Mouse (Mus musculus): ENCODE measurements around the gene Pgghg.
"Not testable (repeated sequence)": the region's sequence is repeated elsewhere in the genome, so short reads cannot be mapped to it uniquely, and the experiment has no call there.

The Pgghg gene

GRCm38 (mm10) chr7:140956556-140956869 is 15.3 kb downstream of the Pgghg start:
- no peak for DNase-seq

- DNase-seq = peak; percentile 74
Measured at GRCm38 (mm10) chr7:140959181-140959901, 18.1 kb downstream of the Pgghg start.

GRCm38 (mm10) chr7:140960026-140960425 is 18.8 kb downstream of the Pgghg start:
- DNase-seq = no peak

DNA sequence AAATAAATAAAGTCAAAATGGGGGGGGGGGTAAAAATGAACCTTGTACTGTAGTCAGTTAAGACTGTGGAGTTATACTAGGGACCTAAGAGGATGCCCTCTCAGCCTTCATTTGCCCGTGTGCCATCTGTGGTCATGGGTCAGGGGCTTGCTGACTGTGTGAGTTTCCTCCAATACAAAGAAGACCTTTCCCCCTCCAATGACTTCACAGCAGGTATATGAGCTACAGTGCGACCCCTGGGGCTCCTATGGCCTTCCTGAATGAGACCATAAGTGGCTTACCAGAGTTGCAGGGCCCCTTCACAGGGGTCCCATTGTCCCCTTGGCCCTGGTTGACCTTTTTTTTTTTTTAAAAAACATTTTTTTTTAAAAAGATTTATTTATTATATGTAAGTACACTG is 20.2 kb downstream of the Pgghg start:
- DNase-seq = no peak

DNA sequence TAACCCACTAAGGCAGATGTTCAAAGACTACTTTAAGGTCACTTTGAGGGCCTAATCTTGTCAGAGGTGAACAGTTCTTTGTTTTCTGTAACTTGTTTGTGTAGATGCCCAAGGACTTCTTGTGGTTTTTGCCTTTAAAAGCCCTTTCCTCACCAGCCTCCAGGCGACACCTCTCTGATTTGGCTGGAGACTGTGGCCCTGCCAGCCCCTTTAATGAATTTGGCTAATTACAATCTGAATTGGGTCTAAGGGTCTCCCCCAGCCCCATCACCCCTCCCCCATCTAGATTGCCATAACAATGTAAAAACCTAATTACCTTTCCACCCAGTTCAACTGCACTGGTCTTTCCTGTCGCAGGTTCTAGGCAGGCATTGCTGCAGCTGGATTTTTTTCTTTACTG is 21.5 kb downstream of the Pgghg start:
- no peak for DNase-seq

DNA sequence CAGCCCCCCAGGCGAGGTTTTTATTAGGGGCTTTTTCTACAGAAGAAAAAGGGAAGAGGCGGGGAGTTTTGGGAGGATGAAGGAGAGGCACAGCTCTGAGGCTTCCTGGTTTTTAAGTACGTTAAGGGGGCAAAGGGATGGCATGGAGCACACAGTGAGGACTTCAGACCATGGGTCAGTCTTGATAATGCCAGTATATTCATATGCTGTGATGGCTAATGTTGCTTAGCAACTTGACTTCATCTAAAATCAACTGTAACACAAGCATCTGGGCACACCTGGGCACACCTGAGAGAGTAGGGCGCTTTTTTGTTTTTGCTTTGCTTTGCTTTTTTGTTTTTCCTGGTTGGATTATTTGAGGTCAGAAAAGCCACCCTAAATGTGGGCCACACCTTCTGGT is 25.7 kb downstream of the Pgghg start, which contains the start of gene Ifitm1:
Ifitm1 (plus strand) TSS at position 301 of the 400 bp plus-strand sequence.
- no peak for DNase-seq

DNA sequence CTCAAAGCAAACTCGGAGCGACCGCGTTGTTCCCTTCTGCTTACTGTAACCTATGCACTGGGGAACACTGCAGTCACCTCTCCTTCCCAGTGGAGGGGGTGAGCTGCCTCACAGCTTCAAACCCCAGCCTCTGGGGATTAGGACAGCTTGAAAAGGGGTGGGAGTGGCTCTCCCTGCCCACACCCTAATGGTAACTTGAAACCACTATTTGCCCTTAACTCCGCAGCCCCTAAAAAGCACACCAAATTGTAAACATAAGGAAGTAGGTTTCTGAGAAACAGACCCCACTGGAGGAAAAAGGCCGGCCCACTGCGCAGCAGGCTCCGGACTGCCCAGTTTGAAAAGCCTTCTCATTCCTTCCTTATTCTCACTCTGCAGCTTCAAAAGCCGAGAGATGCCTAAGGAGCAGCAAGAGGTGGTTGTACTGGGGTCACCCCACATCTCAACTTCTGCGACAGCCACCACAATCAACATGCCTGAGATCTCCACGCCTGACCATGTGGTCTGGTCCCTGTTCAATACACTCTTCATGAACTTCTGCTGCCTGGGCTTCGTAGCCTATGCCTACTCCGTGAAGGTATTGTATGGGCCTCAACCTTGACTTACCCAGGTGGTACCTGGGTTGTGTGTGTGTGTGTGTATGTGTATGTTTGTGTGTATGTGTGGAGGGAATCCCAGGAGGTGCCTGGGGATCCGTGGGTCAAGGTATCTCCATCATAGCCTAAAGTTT is 26.8 kb downstream of the Pgghg start:
- DNase-seq = no peak

GRCm38 (mm10) chr7:140968710-140969109 is 27.5 kb downstream of the Pgghg start:
- not testable (repeated sequence) for DNase-seq

DNA sequence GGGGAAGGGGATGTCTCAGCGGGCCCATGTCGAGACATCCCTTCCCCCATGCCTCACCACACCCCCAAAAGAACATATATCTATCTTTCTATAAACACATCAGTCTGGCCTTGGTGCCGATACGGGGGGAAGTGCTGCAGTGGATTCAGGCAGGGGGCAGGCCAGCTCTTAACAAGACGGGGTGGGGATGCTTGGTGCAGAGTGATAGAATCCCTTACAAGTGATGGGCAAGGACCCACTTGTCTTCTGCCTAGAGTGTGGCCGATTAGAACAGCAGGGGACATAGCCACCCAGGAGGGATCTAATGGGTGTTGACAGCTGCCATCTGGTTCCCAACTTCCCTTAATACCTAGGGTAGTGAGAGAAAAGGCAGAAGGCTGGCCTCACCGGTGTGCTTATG is 29.7 kb downstream of the Pgghg start:
- DNase-seq = no peak

GRCm38 (mm10) chr7:140971479-140972171 is 30.4 kb downstream of the Pgghg start:
- DNase-seq = no peak

DNA sequence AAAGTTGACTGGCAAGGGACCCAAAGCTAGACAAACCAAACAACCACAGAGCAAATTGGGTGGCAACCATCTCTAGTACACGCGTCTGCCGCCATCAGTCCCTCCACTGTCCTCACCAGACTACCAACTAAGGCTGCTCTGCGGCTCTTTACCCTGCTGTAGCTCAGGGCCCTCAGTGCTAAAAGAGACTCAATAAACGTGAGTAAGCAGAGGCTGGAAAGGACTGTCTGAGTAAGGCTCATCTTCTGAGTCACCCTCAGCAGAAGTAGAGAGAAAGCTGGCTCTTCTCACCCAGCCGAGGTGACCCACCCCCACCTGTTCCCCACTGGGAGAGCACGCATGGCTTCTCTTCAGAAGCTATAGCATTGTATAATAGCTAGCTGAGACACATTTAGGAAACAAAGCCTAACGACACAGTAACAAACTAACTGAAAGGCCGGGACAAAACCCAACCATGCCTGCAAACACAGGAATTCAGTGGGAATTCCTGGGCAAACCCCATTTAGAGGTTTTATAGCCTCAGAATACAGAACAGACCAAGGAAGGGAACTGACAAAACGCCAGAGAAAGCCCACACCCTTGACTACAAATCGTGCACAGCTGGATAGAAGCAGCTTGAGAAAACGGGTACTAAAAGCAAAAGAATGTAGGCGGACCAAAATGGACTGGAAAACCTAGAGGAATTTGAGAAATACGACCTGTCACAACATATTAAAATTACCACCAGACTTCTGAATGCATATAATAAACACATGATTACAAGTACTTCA is 32.4 kb downstream of the Pgghg start:
- no peak for DNase-seq

GRCm38 (mm10) chr7:140974940-140975339 is 33.7 kb downstream of the Pgghg start:
- no peak for DNase-seq

DNA sequence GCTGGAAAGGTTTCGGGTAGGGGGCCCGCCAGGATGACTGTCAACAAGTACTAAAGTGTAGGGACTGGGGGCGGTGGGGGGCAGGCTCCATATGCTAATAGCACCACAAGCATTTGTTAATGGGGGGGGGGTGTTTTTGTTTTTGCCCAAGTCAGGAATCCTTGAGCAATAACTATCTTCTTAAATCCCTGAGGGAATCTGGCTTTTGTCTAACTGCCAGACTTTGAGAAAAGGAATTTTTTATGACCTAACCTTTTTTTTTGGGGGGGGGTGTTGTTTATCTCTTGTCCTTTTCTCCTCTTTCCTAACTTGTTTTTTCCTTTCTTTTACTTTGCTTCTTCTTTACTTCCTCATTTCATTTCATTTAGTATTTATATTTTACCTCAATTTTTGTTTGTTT is 34.3 kb downstream of the Pgghg start:
- DNase-seq = no peak

DNA sequence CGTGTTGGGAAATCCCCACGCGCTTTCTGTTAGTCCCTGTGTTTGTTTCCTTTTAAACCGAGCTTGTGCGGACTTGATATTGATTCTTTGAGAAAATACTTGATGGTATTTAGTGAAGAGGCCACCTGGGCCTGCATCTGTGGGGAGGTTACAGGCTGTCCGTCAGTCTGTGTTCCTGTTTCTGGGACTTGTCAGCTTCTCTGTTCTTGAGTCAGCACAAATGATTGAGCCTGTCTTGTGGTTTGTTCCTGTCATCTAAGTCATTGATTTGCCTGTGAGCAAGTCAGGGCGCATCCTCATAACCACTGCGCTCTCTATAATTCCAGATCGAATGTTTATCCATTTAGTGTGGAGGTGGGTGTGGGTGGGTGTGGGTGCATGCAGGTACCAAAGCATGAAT is 35.5 kb downstream of the Pgghg start:
- not testable (repeated sequence) for DNase-seq

- DNase-seq = no peak
Measured at GRCm38 (mm10) chr7:140981704-140982103, 40.5 kb downstream of the Pgghg start.

DNA sequence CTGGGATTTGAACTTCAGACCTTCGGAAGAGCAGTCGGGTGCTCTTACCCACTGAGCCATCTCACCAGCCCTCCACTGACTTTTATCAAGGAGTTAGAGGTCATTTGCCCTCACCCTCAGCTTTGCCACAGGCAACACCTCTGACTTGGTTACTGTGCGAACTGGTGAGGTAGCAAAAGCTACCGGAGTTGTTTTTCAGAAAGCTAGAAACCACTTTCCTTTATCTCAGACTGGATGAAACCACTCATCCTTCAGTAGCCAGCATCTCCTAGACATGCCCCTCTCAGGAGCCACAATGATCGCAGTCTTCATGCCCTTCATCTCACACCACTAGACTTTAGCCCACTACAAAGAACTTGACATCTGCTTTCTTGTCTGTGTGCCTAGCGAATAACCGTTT is 41.8 kb downstream of the Pgghg start:
- no peak for DNase-seq

DNA sequence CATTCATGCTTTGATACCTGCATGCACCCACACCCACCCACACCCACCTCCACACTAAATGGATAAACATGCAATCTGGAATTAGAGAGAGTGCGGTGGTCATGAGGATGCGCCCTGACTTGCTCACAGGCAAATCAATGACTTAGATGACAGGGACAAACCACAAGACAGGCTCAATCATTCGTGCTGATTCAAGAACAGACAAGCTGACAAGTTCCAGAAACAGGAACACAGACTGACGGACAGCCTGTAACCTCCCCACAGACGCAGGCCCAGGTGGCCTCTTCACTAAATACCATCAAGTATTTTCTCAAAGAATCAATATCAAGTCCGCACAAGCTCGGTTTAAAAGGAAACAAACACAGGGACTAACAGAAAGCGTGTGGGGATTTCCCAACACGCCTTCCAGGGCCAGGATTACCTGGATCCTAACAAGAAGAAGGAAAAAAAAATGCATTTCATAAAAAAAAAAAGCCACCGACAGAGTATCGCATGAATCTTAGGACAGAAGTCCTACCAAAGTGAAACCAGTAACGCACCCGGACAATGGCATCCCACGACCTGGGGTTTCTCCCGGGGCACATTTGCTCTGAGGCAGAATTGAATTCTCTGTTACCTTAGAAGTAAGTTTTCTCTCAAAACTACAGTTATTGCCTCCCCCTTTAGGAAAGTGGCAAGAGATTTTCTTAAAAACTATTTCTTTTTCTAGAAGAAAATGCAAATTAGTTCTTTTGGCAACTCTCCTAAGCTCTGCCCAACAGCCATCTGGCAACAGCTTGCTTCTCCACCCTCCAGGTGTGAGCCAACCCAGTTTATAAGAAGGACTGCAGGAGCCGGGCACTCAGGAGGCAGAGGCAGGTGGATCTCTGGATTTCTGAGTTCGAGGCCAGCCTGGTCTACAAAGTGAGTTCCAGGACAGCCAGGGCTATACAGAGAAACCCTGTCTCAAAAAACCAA is 46.3 kb downstream of the Pgghg start:
- DNase-seq = no peak

DNA sequence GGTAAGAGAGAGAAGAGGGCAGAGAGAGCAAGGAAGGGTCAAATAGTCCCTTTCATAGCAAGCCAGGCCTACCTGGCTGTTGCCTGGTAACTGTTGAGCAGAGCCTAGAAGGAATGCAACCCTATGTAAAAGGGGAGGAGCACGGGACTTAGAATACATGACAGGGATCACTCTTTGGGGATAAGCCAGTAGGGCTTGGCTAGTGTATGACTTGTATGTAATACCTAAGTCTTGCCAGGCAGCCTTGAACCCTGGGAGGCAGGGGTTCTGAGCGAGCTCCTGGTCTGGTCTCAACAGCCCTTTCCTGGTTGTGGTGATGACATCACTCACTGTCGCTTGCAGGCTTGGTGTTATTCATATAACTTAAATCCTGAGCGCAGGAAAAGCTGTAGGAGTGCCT is 47.8 kb downstream of the Pgghg start:
- no peak for DNase-seq

DNA sequence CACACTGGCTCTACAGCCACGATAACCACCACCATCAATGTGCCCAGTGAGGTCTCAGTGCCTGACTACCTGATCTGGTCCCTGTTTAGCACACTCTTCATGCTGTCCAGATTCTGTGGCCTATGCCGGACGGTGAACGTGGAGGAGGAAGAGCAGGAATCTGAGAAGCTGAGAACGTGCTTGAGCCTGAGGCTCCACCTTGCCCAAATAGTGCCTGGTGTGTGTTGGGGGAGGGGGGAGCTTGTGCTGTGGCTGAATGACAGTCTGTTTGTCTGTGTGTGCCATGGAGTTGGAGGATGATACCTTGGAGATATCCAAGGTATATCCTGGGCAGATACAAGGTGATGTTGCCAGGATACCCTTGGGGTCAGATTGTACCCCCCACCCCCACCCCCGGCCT is 49.0 kb downstream of the Pgghg start:
- DNase-seq = no peak

DNA sequence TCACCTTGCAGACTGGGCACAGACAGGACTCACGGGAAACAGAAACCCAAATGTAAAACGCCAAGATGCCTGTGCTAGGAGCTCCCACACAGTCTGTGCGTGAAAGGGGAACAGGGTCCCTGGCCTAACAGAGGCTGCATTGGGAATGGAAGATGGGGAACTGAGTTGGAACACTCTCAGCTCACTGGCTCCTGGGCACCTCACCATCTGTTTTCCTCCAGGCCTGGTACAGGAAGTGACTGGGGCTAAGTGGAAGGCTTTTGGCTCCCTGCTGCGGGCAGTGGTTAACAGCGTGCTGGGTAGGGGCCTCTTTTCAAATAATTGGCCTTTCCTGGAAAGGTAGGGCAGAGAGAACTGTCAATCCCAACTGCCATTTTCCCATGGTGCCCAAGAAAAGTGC is 49.4 kb downstream of the Pgghg start:
- no peak for DNase-seq

GRCm38 (mm10) chr7:140991117-140991689 is 50.0 kb downstream of the Pgghg start:
- no peak for DNase-seq
